Comparison of ENCODE assay signal across 31 mouse cellular contexts in the genomic region with DNA sequence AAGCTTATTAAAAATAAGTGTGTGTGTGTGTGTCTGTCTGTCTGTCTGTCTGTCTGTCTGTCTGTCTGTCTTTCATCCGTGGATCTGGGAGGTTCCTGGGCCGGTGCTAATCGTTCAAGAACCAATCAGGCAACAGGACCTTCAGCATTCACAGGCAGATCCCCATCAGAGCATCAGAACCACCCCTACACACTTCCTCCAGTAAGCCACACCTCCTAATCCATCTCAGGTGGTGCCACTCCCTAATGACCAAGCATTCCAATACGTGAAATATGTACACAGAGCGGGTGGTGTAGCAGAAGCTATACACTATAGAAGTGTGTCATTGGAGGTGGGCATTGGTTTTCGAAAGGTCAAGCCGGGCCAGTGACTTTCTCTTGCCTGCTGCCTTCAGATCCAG. TPM values are rescaled to one million over a fixed set of nuclear protein-coding genes. Genes with fewer than 3 reads are reported as not detected.
DNase-seq lines count a peak whose midpoint lies in the region; ATAC-seq and TF ChIP-seq lines count a peak whose summit lies in the region.
"Had no signal": no experiment of that assay in that cellular context is flagged by ENCODE, and none has a peak within 500 bp of the region (broad histone marks: within the 10 kb centered on the region; RNA-seq: fewer than 3 reads in every experiment).

No protein-coding gene starts in this region.

- peak; percentile 56 for ATAC-seq in erythroid progenitor cell, adult 5-6 weeks (replicated peaks; ENCODE audit: low FRiP score, poor library complexity, severe bottlenecking)
- ATAC-seq in liver, postnatal 0 days: peak; percentile 79
- ATAC-seq: forebrain, embryonic 16.5 days; midbrain, embryonic 13.5 days had no signal

- H3K4me2 ChIP-seq in liver, postnatal 0 days (ENCODE audit: low read depth, low read length): no peak overlapping the region
- H3K4me2 ChIP-seq: heart, embryonic 13.5 days; hindbrain, embryonic 13.5 days; limb, embryonic 13.5 days; lung, embryonic 14.5 days; midbrain, embryonic 13.5 days had no signal

- WGBS in liver, postnatal 0 days (ENCODE audit: insufficient replicate concordance): 88% methylated on average over 7 of the region's 7 CpGs
- 92% methylated on average over 7 of the region's 7 CpGs for WGBS in cerebellum, adult 2 months

- no peak overlapping the region for H3K9ac ChIP-seq in ES-Bruce4 (ENCODE audit: low read depth, poor library complexity, severe bottlenecking)
- H3K9ac ChIP-seq in liver, postnatal 0 days (replicated peaks): no peak overlapping the region
- H3K9ac ChIP-seq: heart, embryonic 13.5 days; hindbrain, embryonic 13.5 days; limb, embryonic 13.5 days; lung, embryonic 14.5 days; midbrain, embryonic 13.5 days had no signal

- H3K4me3 ChIP-seq in E14TG2a.4 (replicated peaks; ENCODE audit: low read length) (peak overlapping the region; percentile 21; the same call in 1 of the 2 replicates), ES-Bruce4 (ENCODE audit: low read depth, low read length) (no peak overlapping the region)
- H3K4me3 ChIP-seq in liver, postnatal 0 days (ENCODE audit: low read depth, low read length): no peak overlapping the region
- H3K4me3 ChIP-seq in cerebellum, adult 2 months (replicated peaks; ENCODE audit: insufficient read depth, low read depth, low read length): no peak overlapping the region
- H3K4me3 ChIP-seq: forebrain, embryonic 10.5 days; heart, embryonic 13.5 days; hindbrain, embryonic 13.5 days; layer of hippocampus, adult 2 months; limb, embryonic 13.5 days; megakaryocyte, embryonic 14.5 days; midbrain, embryonic 13.5 days had no signal

- H3K9me3 ChIP-seq in E14TG2a.4 (ENCODE audit: low read length): no peaks in the 10 kb centered on the region
- H3K9me3 ChIP-seq in ES-Bruce4 (replicated peaks; ENCODE audit: control insufficient read depth, insufficient read depth, low read length, poor library complexity, severe bottlenecking): no peaks in the 10 kb centered on the region
- H3K9me3 ChIP-seq in liver, postnatal 0 days (ENCODE audit: low read length): no peaks in the 10 kb centered on the region
- H3K9me3 ChIP-seq: forebrain, embryonic 10.5 days; heart, embryonic 13.5 days; hindbrain, embryonic 13.5 days; limb, embryonic 13.5 days; midbrain, embryonic 13.5 days had no signal

- peaks cover 72% of the 10 kb centered on the region for H3K36me3 ChIP-seq in E14TG2a.4 (ENCODE audit: insufficient read depth, low read length)
- H3K36me3 ChIP-seq in ES-Bruce4 (ENCODE audit: control insufficient read depth, insufficient read depth, low read length, poor library complexity, severe bottlenecking): peaks cover 12% of the 10 kb centered on the region; the same call in 1 of the 2 replicates
- H3K36me3 ChIP-seq in liver, postnatal 0 days (replicated peaks; ENCODE audit: insufficient read depth, low read length): no peaks in the 10 kb centered on the region
- H3K36me3 ChIP-seq: heart, embryonic 13.5 days; hindbrain, embryonic 13.5 days; limb, embryonic 13.5 days; midbrain, embryonic 13.5 days had no signal

- TF ChIP-seq EP300 in ES-Bruce4 (IDR thresholded peaks at IDR 0.05; ENCODE audit: insufficient read depth, low read depth, low read length): no peak
- TF ChIP-seq EP300 in liver, postnatal 0 days (IDR thresholded peaks at IDR 0.05; ENCODE audit: low read depth): no peak

- peaks cover 86% of the 10 kb centered on the region for H3K4me1 ChIP-seq in E14TG2a.4 (replicated peaks; ENCODE audit: low read depth, low read length)
- peaks cover 3% of the 10 kb centered on the region for H3K4me1 ChIP-seq in ES-Bruce4 (ENCODE audit: control insufficient read depth, insufficient read depth, low read length)
- no peaks in the 10 kb centered on the region for H3K4me1 ChIP-seq in liver, postnatal 0 days (ENCODE audit: insufficient read depth)
- H3K4me1 ChIP-seq in cerebellum, adult 2 months (ENCODE audit: control insufficient read depth, insufficient read depth, low read length): peaks cover 3% of the 10 kb centered on the region; the same call in 1 of the 2 replicates
- H3K4me1 ChIP-seq: limb, embryonic 13.5 days; midbrain, embryonic 13.5 days had no signal

- TF ChIP-seq CTCF in E14TG2a.4 (conservative IDR thresholded peaks at IDR 0.05; ENCODE audit: low read length): no peak
- no peak for TF ChIP-seq CTCF in ES-Bruce4 (IDR thresholded peaks at IDR 0.05; ENCODE audit: low read depth, low read length)
- TF ChIP-seq CTCF in liver, postnatal 0 days (IDR thresholded peaks at IDR 0.05; ENCODE audit: low read depth): no peak
- no peak for TF ChIP-seq CTCF in cerebellum, adult 2 months (IDR thresholded peaks at IDR 0.05; ENCODE audit: borderline replicate concordance, insufficient read depth, low read depth, low read length)

- H3K27me3 ChIP-seq in E14TG2a.4 (ENCODE audit: insufficient read depth, low read length): no peaks in the 10 kb centered on the region
- no peaks in the 10 kb centered on the region for H3K27me3 ChIP-seq in ES-Bruce4 (ENCODE audit: control insufficient read depth, insufficient read depth, low read length, poor library complexity, severe bottlenecking)
- no peaks in the 10 kb centered on the region for H3K27me3 ChIP-seq in liver, postnatal 0 days (ENCODE audit: insufficient read depth, low read length)
- no peaks in the 10 kb centered on the region; the same call in 1 of the 2 replicates for H3K27me3 ChIP-seq in cerebellum, adult 2 months (ENCODE audit: control insufficient read depth, insufficient read depth, low read length)
- H3K27me3 ChIP-seq: heart, embryonic 13.5 days; hindbrain, embryonic 13.5 days; limb, embryonic 13.5 days; midbrain, embryonic 13.5 days had no signal

- DNase-seq in liver, postnatal 0 days: no peak
- DNase-seq in thymus, adult 18-20 months: no peak
- DNase-seq in urinary bladder, postnatal 4 days (ENCODE audit: low spot score in 2 of 2): no peak
- no peak for DNase-seq in cerebellum, adult 2 months
- DNase-seq: adrenal gland, adult 2 months; cerebellum, adult 11-12 months; cerebellum, postnatal 25 days; gastrocnemius, postnatal 10 days; heart, adult 18-20 months; heart, postnatal 36 days; kidney, adult 8-10 months; kidney, postnatal 14 days; lung, embryonic 14.5 days; lung, postnatal 36 days; right cerebral cortex, postnatal 14 days; thymus, postnatal 25 days had no signal

- peak overlapping the region; percentile 89 for H3K27ac ChIP-seq in ES-Bruce4 (ENCODE audit: insufficient read depth, low read length)
- no peak overlapping the region for H3K27ac ChIP-seq in liver, postnatal 0 days (ENCODE audit: low read depth)
- H3K27ac ChIP-seq in cerebellum, adult 2 months (ENCODE audit: insufficient read depth, low read length): no peak overlapping the region
- H3K27ac ChIP-seq: forebrain, embryonic 10.5 days; heart, embryonic 13.5 days; hindbrain, embryonic 13.5 days; layer of hippocampus, adult 2 months; limb, embryonic 13.5 days; midbrain, embryonic 13.5 days had no signal

- no peak for TF ChIP-seq POLR2A in ES-Bruce4 (IDR thresholded peaks at IDR 0.05; ENCODE audit: insufficient read depth, low read length)
- no peak for TF ChIP-seq POLR2A in cerebellum, adult 2 months (IDR thresholded peaks at IDR 0.05; ENCODE audit: borderline replicate concordance, insufficient read depth, low read length)

RNA-seq across cellular contexts. Expression of gene Fam169a, which starts 15.3 kb away (rescaled TPM):
- polyA plus RNA-seq in ES-Bruce4 (2011; ENCODE audit: insufficient read depth, insufficient read length, low read depth, missing spikeins): 74.6 and 81.9 TPM in 2 replicates
- 1.1 TPM in 1 of 2 replicates, not detected in the other for total RNA-seq in erythroid progenitor cell, adult 5-6 weeks (2015; ENCODE audit: low replicate concordance)
- 1.4 and 1.9 TPM in 2 replicates for total RNA-seq in erythroid progenitor cell, adult 5-6 weeks (2017; ENCODE audit: low replicate concordance)
- polyA plus RNA-seq in liver, postnatal 0 days (2015; fragmentation: Nextera tagmentation; extraction: Ambion mirVana): 0.27 and 0.37 TPM in 2 replicates
- polyA plus RNA-seq in cerebellum, adult 2 months (2012; rRNA removed): 11.0 and 11.9 TPM in 2 replicates

RNA-seq across cellular contexts. Expression of gene Gm6169, which starts 16.6 kb away (rescaled TPM):
- 165 and 181 TPM in 2 replicates for polyA plus RNA-seq in ES-Bruce4 (2011; ENCODE audit: insufficient read depth, insufficient read length, low read depth, missing spikeins)
- total RNA-seq in erythroid progenitor cell, adult 5-6 weeks (2015; ENCODE audit: low replicate concordance): 5.0 and 11.3 TPM in 2 replicates
- 2.5 TPM in 1 of 2 replicates, not detected in the other for total RNA-seq in erythroid progenitor cell, adult 5-6 weeks (2017; ENCODE audit: low replicate concordance)
- polyA plus RNA-seq in liver, postnatal 0 days (2015; fragmentation: Nextera tagmentation; extraction: Ambion mirVana): 0.70 and 0.92 TPM in 2 replicates
- 0.31 TPM in 1 of 2 replicates, not detected in the other for polyA plus RNA-seq in cerebellum, adult 2 months (2012; rRNA removed)
- total RNA-seq: layer of hippocampus, adult 2 months had no signal

RNA-seq across cellular contexts. Expression of gene 1700029F12Rik, which starts 48.3 kb away (rescaled TPM):
- not detected in 2 replicates for polyA plus RNA-seq in ES-Bruce4 (2011; ENCODE audit: insufficient read depth, insufficient read length, low read depth, missing spikeins)
- total RNA-seq in erythroid progenitor cell, adult 5-6 weeks (2015; ENCODE audit: low replicate concordance): not detected in 2 replicates
- total RNA-seq in erythroid progenitor cell, adult 5-6 weeks (2017; ENCODE audit: low replicate concordance): not detected in 2 replicates
- not detected in 2 replicates for polyA plus RNA-seq in liver, postnatal 0 days (2015; fragmentation: Nextera tagmentation; extraction: Ambion mirVana)
- not detected in 2 replicates for polyA plus RNA-seq in cerebellum, adult 2 months (2012; rRNA removed)
- total RNA-seq: gastrocnemius, postnatal 10 days; heart, adult 18-20 months; heart, postnatal 36 days; layer of hippocampus, adult 2 months; left cerebral cortex, postnatal 25 days had no signal
- polyA plus RNA-seq: C2C12; embryonic facial prominence, embryonic 14.5 days; forebrain, embryonic 10.5 days; forebrain, embryonic 16.5 days; heart, embryonic 13.5 days; hindbrain, embryonic 13.5 days; limb, embryonic 13.5 days; lung, embryonic 14.5 days; midbrain, embryonic 13.5 days; neural tube, embryonic 11.5 days had no signal

RNA-seq across cellular contexts. Expression of gene Gfm2, which starts 55.3 kb away (rescaled TPM):
- polyA plus RNA-seq in ES-Bruce4 (2011; ENCODE audit: insufficient read depth, insufficient read length, low read depth, missing spikeins): 55.6 and 70.8 TPM in 2 replicates
- 6.3 and 11.2 TPM in 2 replicates for total RNA-seq in erythroid progenitor cell, adult 5-6 weeks (2015; ENCODE audit: low replicate concordance)
- total RNA-seq in erythroid progenitor cell, adult 5-6 weeks (2017; ENCODE audit: low replicate concordance): 8.2 and 23.6 TPM in 2 replicates
- 9.9 and 11.0 TPM in 2 replicates for polyA plus RNA-seq in liver, postnatal 0 days (2015; fragmentation: Nextera tagmentation; extraction: Ambion mirVana)
- polyA plus RNA-seq in cerebellum, adult 2 months (2012; rRNA removed): 34.1 and 36.2 TPM in 2 replicates

RNA-seq across cellular contexts. Expression of gene Nsa2, which starts 55.3 kb away (rescaled TPM):
- polyA plus RNA-seq in ES-Bruce4 (2011; ENCODE audit: insufficient read depth, insufficient read length, low read depth, missing spikeins): 347 and 360 TPM in 2 replicates
- total RNA-seq in erythroid progenitor cell, adult 5-6 weeks (2015; ENCODE audit: low replicate concordance): 52.0 and 132 TPM in 2 replicates
- total RNA-seq in erythroid progenitor cell, adult 5-6 weeks (2017; ENCODE audit: low replicate concordance): 70.3 and 93.3 TPM in 2 replicates
- 30.4 and 30.5 TPM in 2 replicates for polyA plus RNA-seq in liver, postnatal 0 days (2015; fragmentation: Nextera tagmentation; extraction: Ambion mirVana)
- 37.8 and 44.9 TPM in 2 replicates for polyA plus RNA-seq in cerebellum, adult 2 months (2012; rRNA removed)

Comparison
In these comparisons a context has a peak if more than half of its experiments do, and no peak if none do; other contexts are left out.
1. RNA of gene Gm6169, which starts 16.6 kb away (polyA plus RNA-seq): 165 to 181 TPM in ES-Bruce4; 0.70 to 0.92 TPM in liver, postnatal 0 days and 0.31 TPM in cerebellum, adult 2 months; every median in the first group is over 10 times any median in the second.